Mouse (Mus musculus) bone marrow, adult 2 months (tissue): ENCODE measurements around the gene Gtf2ird1.

Source experiments
- CTCF ChIP-seq: fragments of 200-500 bp; IDR thresholded peaks from 2 replicates; pipeline ENCODE4 v1.5.1; 2011; ENCODE audit warnings: low read length, control low read depth; ENCODE audit not compliant: control insufficient read depth, insufficient read depth
- POLR2A ChIP-seq: fragments of 200-500 bp; IDR thresholded peaks from 2 replicates; pipeline ENCODE4 v1.6.1; 2011; ENCODE audit warnings: low read depth, mild to moderate bottlenecking, control low read depth, low read length, borderline replicate concordance; ENCODE audit not compliant: control insufficient read depth

DNA sequence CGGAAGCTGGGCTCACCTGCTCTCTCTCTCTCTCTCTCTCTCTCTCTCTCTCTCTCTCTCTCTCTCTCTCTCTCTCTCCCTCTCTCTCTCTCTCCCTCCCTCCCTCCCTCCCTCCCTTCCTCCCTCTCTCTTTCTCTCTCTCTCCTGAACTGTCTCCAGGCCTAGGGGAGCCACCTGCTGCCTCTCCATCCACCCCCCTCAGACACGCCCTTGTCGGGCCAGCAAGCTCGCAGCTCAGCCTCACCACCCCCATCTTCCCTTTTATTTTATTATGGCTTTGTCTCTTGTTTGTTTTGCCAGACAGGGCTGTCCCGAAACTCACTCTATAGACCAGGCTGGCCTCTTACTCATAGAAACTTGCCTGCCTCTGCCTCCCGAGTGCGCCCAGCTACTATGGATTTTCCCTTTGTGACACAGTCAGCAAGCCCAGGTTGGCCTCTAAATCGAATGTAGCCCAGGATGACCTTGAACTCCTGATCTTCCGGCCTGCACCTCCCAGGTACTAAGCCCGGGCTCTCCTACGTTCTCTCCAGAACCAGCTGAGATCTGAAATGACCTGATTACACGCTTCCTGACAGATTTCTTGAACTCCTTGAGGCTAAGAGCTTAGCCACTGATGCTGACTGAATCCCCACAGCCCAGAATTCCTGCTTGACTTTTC is 34.1 kb downstream of the Gtf2ird1 start:
- TF ChIP-seq CTCF (no peak), POLR2A (no peak)
